Mouse (Mus musculus): ENCODE results near the gene Larp1.

The Larp1 gene

GRCm38 (mm10) chr11:58098366-58098720 lies 89.5 kb downstream of the Larp1 start:
- DNase-seq (ENCODE audit: low spot score in 2 of 2), result peak; percentile 18 to 34

- DNase-seq (ENCODE audit: low spot score in 2 of 2), result no peak
Measured at GRCm38 (mm10) chr11:58100006-58100405, 91.1 kb downstream of the Larp1 start.

GRCm38 (mm10) chr11:58101194-58101720 lies 92.4 kb downstream of the Larp1 start:
- DNase-seq (ENCODE audit: low spot score in 2 of 2), result no peak

DNA sequence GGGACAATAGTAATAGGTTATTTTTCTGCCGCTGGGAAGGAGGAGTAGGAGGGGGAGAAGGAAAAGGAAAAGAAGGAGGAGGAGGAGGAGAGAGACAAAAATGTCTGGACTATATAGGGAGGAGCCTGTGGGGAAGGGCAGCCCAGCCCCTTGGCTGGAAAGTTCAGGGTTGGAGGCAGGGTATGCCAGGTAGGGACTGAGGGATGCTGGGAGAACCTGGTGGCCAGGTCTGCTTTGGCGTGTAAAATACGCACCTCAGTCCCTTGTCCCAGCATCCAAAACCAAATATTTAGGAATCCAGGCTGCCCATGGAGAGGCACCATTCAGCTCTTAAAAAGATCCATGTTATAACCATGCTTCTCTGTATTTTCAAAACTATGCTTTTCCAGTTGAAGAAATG lies 93.3 kb downstream of the Larp1 start:
- DNase-seq (ENCODE audit: low spot score in 2 of 2), result peak in 1 of 2 experiments; percentile 46

- DNase-seq (ENCODE audit: low spot score in 2 of 2), result peak; percentile 71 to 82
Measured at GRCm38 (mm10) chr11:58102581-58103343, 93.9 kb downstream of the Larp1 start.

- peak; percentile 53 to 70 for DNase-seq (ENCODE audit: low spot score in 2 of 2)
Measured at GRCm38 (mm10) chr11:58103344-58103653, 94.4 kb downstream of the Larp1 start.

DNA sequence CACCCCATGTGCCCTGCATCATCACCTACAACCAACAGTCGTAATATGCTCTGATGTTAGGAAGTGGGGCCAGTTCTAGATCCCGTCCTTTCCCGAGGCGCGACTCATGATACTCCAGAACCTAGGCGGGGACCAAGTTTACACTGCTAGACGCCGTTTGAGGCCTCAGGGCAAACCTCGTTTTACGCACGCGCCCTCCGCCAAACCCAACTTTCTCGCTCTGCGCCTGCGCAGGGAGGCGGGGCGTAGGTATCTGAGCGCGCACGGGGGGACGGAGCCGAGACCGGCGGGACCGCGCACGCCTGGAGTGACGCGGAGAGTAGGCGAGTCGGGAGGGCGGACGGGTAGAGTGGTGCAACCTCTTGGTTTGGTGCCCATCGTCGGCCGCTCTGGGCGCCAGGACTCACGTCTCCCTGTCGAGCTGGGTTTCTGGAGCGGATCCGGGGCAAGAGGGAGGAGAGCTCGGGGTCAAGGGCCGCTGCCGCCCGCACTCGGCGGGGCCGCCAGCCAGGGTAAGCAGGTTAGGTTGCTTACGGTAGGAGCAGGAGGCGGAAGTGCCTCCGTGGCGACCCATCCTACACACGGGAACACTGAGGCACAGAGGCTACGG lies 94.9 kb downstream of the Larp1 start, which contains the start of gene Cnot8:
TSS of gene Cnot8 (plus strand) at position 457 of the 610 bp plus-strand sequence.
- peak; percentile 99 for DNase-seq (ENCODE audit: low spot score in 2 of 2)

DNA sequence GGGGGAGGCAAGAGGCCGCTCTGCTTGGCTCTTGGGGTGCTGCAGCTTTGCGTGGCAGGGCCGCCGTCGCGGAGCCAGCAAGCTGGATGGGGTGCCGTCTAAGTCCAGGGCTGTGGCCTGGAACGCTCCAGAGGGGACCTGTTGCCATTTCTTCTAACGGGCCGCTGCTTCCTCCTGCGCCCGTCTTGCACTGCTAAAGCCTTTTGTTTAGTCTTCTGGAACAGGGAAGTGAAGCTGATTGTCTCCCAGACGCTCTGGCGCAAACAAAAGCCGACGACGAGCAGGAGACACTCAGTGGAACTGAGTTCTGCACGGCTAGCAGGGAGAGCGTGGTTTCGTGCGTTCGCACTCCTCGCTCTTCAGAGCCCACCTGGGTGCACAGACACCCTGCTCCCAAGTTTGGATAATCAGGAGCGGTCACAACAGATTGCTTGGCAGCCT lies 95.5 kb downstream of the Larp1 start:
- DNase-seq (ENCODE audit: low spot score in 2 of 2), result peak in 1 of 2 experiments; percentile 48

DNA sequence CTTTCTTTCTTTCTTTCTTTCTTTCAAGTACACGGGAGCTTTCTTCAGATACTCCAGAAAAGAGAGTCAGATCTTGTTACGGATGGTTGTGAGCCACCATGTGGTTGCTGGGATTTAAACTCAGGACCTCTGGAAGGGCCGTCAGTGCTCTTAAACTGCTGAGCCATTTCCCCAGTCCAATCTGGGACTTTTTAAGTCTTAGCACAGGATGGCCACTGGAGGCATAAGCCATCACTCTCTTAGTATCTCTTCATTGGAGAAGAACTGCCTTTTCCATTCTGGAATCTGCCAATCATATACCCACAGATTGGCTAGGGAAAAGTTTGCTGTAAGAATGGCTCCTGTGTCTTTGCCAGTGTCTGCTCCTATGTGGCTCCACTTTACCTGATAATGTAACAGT lies 98.1 kb downstream of the Larp1 start:
- no peak for DNase-seq (ENCODE audit: low spot score in 2 of 2)

DNA sequence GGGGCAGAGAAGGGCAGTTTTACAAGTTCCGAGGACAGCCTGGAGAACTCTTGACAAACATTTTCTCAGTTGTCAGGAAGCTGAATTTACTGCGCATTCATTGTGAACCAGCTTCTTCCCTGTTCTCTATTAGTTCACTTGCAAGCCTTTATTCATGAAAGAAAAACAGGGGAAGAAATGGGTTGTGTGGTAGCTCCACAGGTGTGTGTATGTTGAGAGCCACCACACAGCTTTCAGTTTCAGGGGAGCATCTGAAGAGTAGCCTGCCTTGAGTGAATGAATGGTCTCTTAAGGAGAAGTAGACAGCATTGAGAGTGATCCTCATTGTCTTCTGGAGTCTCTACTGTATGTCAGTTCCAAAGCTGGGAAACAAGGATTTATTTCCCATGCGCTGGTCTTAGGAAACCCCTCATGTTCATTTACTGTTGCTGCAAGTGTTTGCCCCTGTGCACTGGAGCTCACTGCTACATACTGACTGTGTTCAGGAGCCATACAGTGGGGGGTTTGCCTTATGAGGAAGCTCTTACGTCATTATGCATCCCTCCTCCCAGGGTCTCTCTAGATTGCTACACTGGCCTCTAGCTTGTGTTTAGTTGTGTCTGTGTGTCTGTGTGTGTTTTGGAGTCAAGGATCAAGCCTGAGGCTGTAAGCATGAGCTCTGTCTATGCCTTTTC lies 98.9 kb downstream of the Larp1 start:
- no peak for DNase-seq (ENCODE audit: low spot score in 2 of 2)
